7 mouse cellular contexts compared by ENCODE assay signal in genomic region chr9:119976704-119977556, GRCm38 (mm10). TPM values are rescaled to one million over a fixed set of nuclear protein-coding genes. Genes with fewer than 3 reads are reported as not detected.
DNase-seq lines count a peak whose midpoint lies in the region; ATAC-seq and TF ChIP-seq lines count a peak whose summit lies in the region.

No protein-coding gene starts in this region.

- no peak for TF ChIP-seq CTCF in thymus, adult 2 months (IDR thresholded peaks at IDR 0.05; ENCODE audit: borderline replicate concordance, control insufficient read depth, extremely low read depth, insufficient read depth, low read length, poor library complexity)

- WGBS in lung, embryonic 15.5 days, result 20% methylated on average over 17 of the region's 17 CpGs
- WGBS in limb, embryonic 11.5 days, result 45% methylated on average over 16 of the region's 17 CpGs
- 4% methylated on average over 17 of the region's 17 CpGs for WGBS in thymus, adult 2 months

- peak overlapping the region; percentile 27; the same call in 1 of the 2 replicates for H3K4me2 ChIP-seq in lung, embryonic 15.5 days
- no peak overlapping the region for H3K4me2 ChIP-seq in limb, embryonic 11.5 days (ENCODE audit: low read depth, severe bottlenecking)

- peaks cover 35% of the 10 kb centered on the region for H3K36me3 ChIP-seq in lung, embryonic 15.5 days
- H3K36me3 ChIP-seq in limb, embryonic 11.5 days (ENCODE audit: control insufficient read depth, insufficient read depth, low read length), result peaks cover 14% of the 10 kb centered on the region
- H3K36me3 ChIP-seq in thymus, adult 2 months (ENCODE audit: control insufficient read depth, insufficient read depth, low read length), result peaks cover 38% of the 10 kb centered on the region

- ATAC-seq in lung, embryonic 15.5 days (ENCODE audit: borderline replicate concordance, extremely low read depth, low FRiP score, low TSS enrichment), result no peak
- ATAC-seq in limb, embryonic 11.5 days (ENCODE audit: insufficient number of reproducible peaks, low FRiP score, low TSS enrichment, low read depth), result no peak
- ATAC-seq in cerebellum, adult (ENCODE audit: insufficient number of reproducible peaks, low FRiP score, low TSS enrichment), result no peak
- no peak for ATAC-seq in inflammation-experienced regulatory T-cells, adult 6 months

- no peak for DNase-seq in lung, postnatal 25 days (ENCODE audit: low spot score)
- peak; percentile 62 for DNase-seq in R1 (ENCODE audit: low read depth, low spot score)
- no peak for DNase-seq in limb, embryonic 11.5 days (ENCODE audit: low spot score)
- peak; percentile 49 for DNase-seq in thymus, adult 2 months

- H3K27me3 ChIP-seq in lung, embryonic 15.5 days, result no peaks in the 10 kb centered on the region
- H3K27me3 ChIP-seq in limb, embryonic 11.5 days (ENCODE audit: control insufficient read depth, insufficient read depth, low read length), result no peaks in the 10 kb centered on the region
- H3K27me3 ChIP-seq in thymus, adult 2 months (ENCODE audit: control insufficient read depth, insufficient read depth, low read length), result no peaks in the 10 kb centered on the region

- no peak overlapping the region for H3K4me3 ChIP-seq in lung, embryonic 15.5 days
- no peak overlapping the region for H3K4me3 ChIP-seq in limb, embryonic 11.5 days (ENCODE audit: low read depth, low read length)
- H3K4me3 ChIP-seq in thymus, adult 2 months (ENCODE audit: control insufficient read depth, insufficient read depth, low read length), result peak overlapping the region; percentile 57

- TF ChIP-seq POLR2A in thymus, adult 2 months (IDR thresholded peaks at IDR 0.05; ENCODE audit: control insufficient read depth, extremely low read depth, insufficient read depth, low read length, poor library complexity), result no peak

- H3K9me3 ChIP-seq in lung, embryonic 15.5 days, result no peaks in the 10 kb centered on the region
- no peaks in the 10 kb centered on the region for H3K9me3 ChIP-seq in limb, embryonic 11.5 days (ENCODE audit: control insufficient read depth, low read length)

- H3K27ac ChIP-seq in lung, embryonic 15.5 days, result peak overlapping the region; percentile 50; the same call in 1 of the 2 replicates
- 0 out of 2 replicates have a peak overlapping the region, but pooled peaks have one; percentile 36 for H3K27ac ChIP-seq in limb, embryonic 11.5 days (replicated peaks; ENCODE audit: low read depth, low read length)
- H3K27ac ChIP-seq in thymus, adult 2 months (ENCODE audit: control insufficient read depth, insufficient read depth, low read length), result peak overlapping the region; percentile 93

- peaks cover 60% of the 10 kb centered on the region for H3K4me1 ChIP-seq in lung, embryonic 15.5 days
- H3K4me1 ChIP-seq in limb, embryonic 11.5 days (ENCODE audit: control insufficient read depth, insufficient read depth, low read length), result peaks cover 42% of the 10 kb centered on the region
- H3K4me1 ChIP-seq in thymus, adult 2 months (replicated peaks; ENCODE audit: control insufficient read depth, insufficient read depth, low read length), result peaks cover 41% of the 10 kb centered on the region

- H3K9ac ChIP-seq in lung, embryonic 15.5 days, result no peak overlapping the region
- no peak overlapping the region for H3K9ac ChIP-seq in limb, embryonic 11.5 days (ENCODE audit: low read length)

RNA-seq across cellular contexts. Expression of gene Csrnp1, which starts 7.5 kb away (rescaled TPM):
- 8.2 and 8.7 TPM in 2 replicates for polyA plus RNA-seq in lung, embryonic 15.5 days (2015; fragmentation: Nextera tagmentation; extraction: Ambion mirVana)
- 1.5 and 1.6 TPM in 2 replicates for polyA plus RNA-seq in limb, embryonic 11.5 days (2014; fragmentation: Nextera tagmentation; extraction: Ambion mirVana)
- 283 and 325 TPM in 2 replicates for polyA plus RNA-seq in thymus, adult 2 months (2012; rRNA removed)
- 10 to 100 TPM; 21.7 to 47.3 (median 39.5) TPM for polyA plus RNA-seq in inflammation-experienced regulatory T-cells, adult 6 months (2017; shearing (Covaris generic))

RNA-seq across cellular contexts. Expression of gene Ttc21a, which starts 39.5 kb away (rescaled TPM):
- 0.67 and 1.1 TPM in 2 replicates for polyA plus RNA-seq in lung, embryonic 15.5 days (2015; fragmentation: Nextera tagmentation; extraction: Ambion mirVana)
- 0.35 and 0.68 TPM in 2 replicates for polyA plus RNA-seq in limb, embryonic 11.5 days (2014; fragmentation: Nextera tagmentation; extraction: Ambion mirVana)
- polyA plus RNA-seq in thymus, adult 2 months (2012; rRNA removed), result 0.18 and 0.29 TPM in 2 replicates
- polyA plus RNA-seq in inflammation-experienced regulatory T-cells, adult 6 months (2017; shearing (Covaris generic)), result not detected

RNA-seq across cellular contexts. Expression of gene Gorasp1, which starts 39.6 kb away (rescaled TPM):
- 31.1 and 35.6 TPM in 2 replicates for polyA plus RNA-seq in lung, embryonic 15.5 days (2015; fragmentation: Nextera tagmentation; extraction: Ambion mirVana)
- polyA plus RNA-seq in limb, embryonic 11.5 days (2014; fragmentation: Nextera tagmentation; extraction: Ambion mirVana), result 23.3 and 23.8 TPM in 2 replicates
- 10.8 and 11.0 TPM in 2 replicates for polyA plus RNA-seq in thymus, adult 2 months (2012; rRNA removed)
- 1 to 10 TPM; 2.9 to 4.8 (median 4.5) TPM for polyA plus RNA-seq in inflammation-experienced regulatory T-cells, adult 6 months (2017; shearing (Covaris generic))

RNA-seq across cellular contexts. Expression of gene Xirp1, which starts 46.5 kb away (rescaled TPM):
- polyA plus RNA-seq in lung, embryonic 15.5 days (2015; fragmentation: Nextera tagmentation; extraction: Ambion mirVana), result 0.96 and 1.3 TPM in 2 replicates
- polyA plus RNA-seq in limb, embryonic 11.5 days (2014; fragmentation: Nextera tagmentation; extraction: Ambion mirVana), result not detected in 2 replicates
- 0.24 and 2.3 TPM in 2 replicates for polyA plus RNA-seq in thymus, adult 2 months (2012; rRNA removed)
- polyA plus RNA-seq in inflammation-experienced regulatory T-cells, adult 6 months (2017; shearing (Covaris generic)), result not detected

Comparison
In these comparisons a context has a peak if more than half of its experiments do, and no peak if none do; other contexts are left out.
1. H3K27ac ChIP-seq: peak in every context shown above with its lines; median percentile 93 in thymus, adult 2 months; 50 in lung, embryonic 15.5 days; 36 in limb, embryonic 11.5 days.
2. DNase-seq: peak in R1 (single experiment) and thymus, adult 2 months (single experiment); none in lung, postnatal 25 days (single experiment) and limb, embryonic 11.5 days (single experiment).